Mouse (Mus musculus) lung, adult 18-20 months (tissue): ENCODE measurements around the gene Ctxn2.

Source experiments
- DNase-seq, 2 experiments: peaks; one replicate each; pipeline ENCODE4 v3.0.0; 2022; ENCODE audit warnings: mixed read lengths in 2 of 2

Gene Ctxn2

GRCm38 (mm10) chr2:125196771-125197170 lies 60.3 kb downstream of the Ctxn2 start:
- no peak for DNase-seq
